Mouse (Mus musculus) lung, postnatal 0 days (tissue): ENCODE data around the gene Pcdh7. TPM values are rescaled to one million over a fixed set of nuclear protein-coding genes. Genes with fewer than 3 reads are reported as not detected.
A peak's percentile ranks its signal among the peaks of the same experiment; 100 is the strongest.

ENCODE experiments used
- ATAC-seq: fragments of 200-750 bp; cut with Nextera tagmentation; 2 replicates; pipeline ENCODE4 v1.8.0; 2017; ENCODE audit warnings: moderate library complexity
- DNase-seq: peaks from one replicate; pipeline ENCODE4 v3.0.0-alpha.2; 2016; ENCODE audit warnings: low spot score
- H3K27ac ChIP-seq: fragments of 300-500 bp; sonication (generic); 2 replicates; pipeline ENCODE4 v1.5.1; 2014; ENCODE audit warnings: antibody characterized with exemption, mild to moderate bottlenecking, low read length, mixed read lengths
- H3K27me3 ChIP-seq: fragments of 300-500 bp; sonication (generic); replicated peaks from 2 replicates; pipeline ENCODE4 v1.6.1; 2014; ENCODE audit warnings: low read length, mixed read lengths; ENCODE audit not compliant: insufficient read depth
- H3K36me3 ChIP-seq: fragments of 300-500 bp; sonication (generic); 2 replicates; pipeline ENCODE4 v1.6.1; 2014; ENCODE audit warnings: low read length, mixed read lengths; ENCODE audit not compliant: insufficient read depth
- H3K4me1 ChIP-seq: fragments of 300-500 bp; sonication (generic); 2 replicates; pipeline ENCODE4 v1.6.1; 2014; ENCODE audit warnings: antibody characterized with exemption, low read depth, low read length, mixed read lengths; ENCODE audit not compliant: insufficient read depth
- H3K4me2 ChIP-seq: fragments of 300-500 bp; sonication (generic); replicated peaks from 2 replicates; pipeline ENCODE4 v1.6.1; 2014; ENCODE audit warnings: low read depth, mild to moderate bottlenecking, low read length, moderate library complexity, mixed read lengths
- H3K4me3 ChIP-seq: fragments of 300-500 bp; sonication (generic); 2 replicates; pipeline ENCODE4 v1.5.1; 2014; ENCODE audit warnings: low read depth, low read length
- H3K9ac ChIP-seq: fragments of 300-500 bp; sonication (generic); replicated peaks from 2 replicates; pipeline ENCODE4 v1.6.1; 2014; ENCODE audit warnings: low read depth, mild to moderate bottlenecking
- H3K9me3 ChIP-seq: fragments of 300-500 bp; sonication (generic); 2 replicates; pipeline ENCODE4 v1.6.1; 2016; ENCODE audit warnings: low read length, mixed read lengths
- CTCF ChIP-seq: IDR thresholded peaks from 2 replicates; pipeline ENCODE4 v1.5.1; 2016; ENCODE audit warnings: antibody characterized with exemption, mild to moderate bottlenecking
- EP300 ChIP-seq: IDR thresholded peaks from 2 replicates; pipeline ENCODE4 v1.6.1; 2016; ENCODE audit warnings: antibody characterized with exemption, mild to moderate bottlenecking, control low read depth
- WGBS: fragments of 180-500 bp; shearing (Covaris S2); extraction: QIAGEN DNeasy Blood & Tissue Kit; methylation state at CpG from one replicate; pipeline ENCODE4 v1.1.7; 2014; 5-methylcytosine and 5-hydroxymethylcytosine counted together
- polyA plus RNA-seq: library from polyadenylated mRNA; unstranded; fragments of >200 nt; fragmentation: Nextera tagmentation; extraction: Ambion mirVana; gene quantifications from 2 replicates; pipeline ENCODE4 v1.2.1, GENCODE M21; 2015

Gene Pcdh7
- polyA plus RNA-seq, 1 experiment from 2014 or later: 1.2 TPM

DNA sequence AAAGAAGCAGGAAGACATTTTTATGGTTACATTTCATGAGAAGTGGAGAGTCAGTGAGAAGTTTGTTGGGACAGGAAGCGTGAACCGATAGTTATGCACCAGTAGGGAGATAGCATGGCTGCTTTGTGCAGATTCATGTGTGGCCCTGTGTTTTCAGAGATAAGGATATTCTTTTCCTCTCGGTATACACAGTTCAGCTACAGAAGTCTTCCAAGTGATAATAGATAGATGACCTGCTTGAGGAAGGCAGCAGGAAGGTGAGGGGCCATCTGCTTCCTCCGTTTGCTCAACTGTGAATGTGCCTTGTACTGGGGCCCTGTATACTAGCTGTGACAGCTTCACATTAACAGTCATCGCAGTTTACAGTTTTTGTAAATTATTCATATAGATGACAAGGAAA lies 64.2 kb downstream of the Pcdh7 start:
- no peaks in the 10 kb centered on the region for H3K4me1 ChIP-seq
- no peaks in the 10 kb centered on the region for H3K36me3 ChIP-seq
- no peaks in the 10 kb centered on the region for H3K9me3 ChIP-seq
- H3K27me3 ChIP-seq: no peaks in the 10 kb centered on the region
- 36% methylated on average over 5 of the region's 5 CpGs for WGBS
- H3K4me2 ChIP-seq: no peak overlapping the region
- H3K9ac ChIP-seq: no peak overlapping the region
- H3K4me3 ChIP-seq: no peak overlapping the region
- ATAC-seq (peak; percentile 58), DNase-seq (peak; percentile 16)
- TF ChIP-seq EP300 (0 out of 2 replicates have a peak, but pooled peaks have one; percentile 12), CTCF (no peak)
- H3K27ac ChIP-seq: no peak overlapping the region

DNA sequence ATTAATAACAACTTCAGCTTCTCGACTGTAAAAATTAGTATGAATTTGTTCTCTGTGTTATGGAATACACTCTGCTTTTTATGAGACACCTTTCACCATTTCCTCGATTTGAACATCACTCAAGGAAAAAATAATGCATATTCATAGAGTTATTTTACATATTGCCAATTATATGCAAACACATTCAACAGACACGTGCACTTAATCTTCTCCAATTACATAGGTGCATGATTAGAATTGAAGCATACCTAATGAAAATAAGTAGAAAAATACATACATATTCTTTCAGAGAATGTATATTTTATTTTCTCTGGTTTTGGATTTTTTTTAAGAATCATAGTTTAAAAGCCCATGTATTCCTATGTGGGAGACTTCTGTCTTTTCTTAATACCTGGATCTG lies 64.8 kb downstream of the Pcdh7 start:
- no peak overlapping the region for H3K27ac ChIP-seq
- no peak overlapping the region for H3K4me3 ChIP-seq
- no peak for DNase-seq
- H3K27me3 ChIP-seq: no peaks in the 10 kb centered on the region
- no peak for TF ChIP-seq EP300
- TF ChIP-seq CTCF: no peak
- H3K9me3 ChIP-seq: no peaks in the 10 kb centered on the region
- no peak for ATAC-seq
- no peaks in the 10 kb centered on the region for H3K4me1 ChIP-seq
- no peak overlapping the region for H3K4me2 ChIP-seq
- 55% methylated on average over 3 of the region's 3 CpGs for WGBS
- no peaks in the 10 kb centered on the region for H3K36me3 ChIP-seq
- H3K9ac ChIP-seq: no peak overlapping the region

DNA sequence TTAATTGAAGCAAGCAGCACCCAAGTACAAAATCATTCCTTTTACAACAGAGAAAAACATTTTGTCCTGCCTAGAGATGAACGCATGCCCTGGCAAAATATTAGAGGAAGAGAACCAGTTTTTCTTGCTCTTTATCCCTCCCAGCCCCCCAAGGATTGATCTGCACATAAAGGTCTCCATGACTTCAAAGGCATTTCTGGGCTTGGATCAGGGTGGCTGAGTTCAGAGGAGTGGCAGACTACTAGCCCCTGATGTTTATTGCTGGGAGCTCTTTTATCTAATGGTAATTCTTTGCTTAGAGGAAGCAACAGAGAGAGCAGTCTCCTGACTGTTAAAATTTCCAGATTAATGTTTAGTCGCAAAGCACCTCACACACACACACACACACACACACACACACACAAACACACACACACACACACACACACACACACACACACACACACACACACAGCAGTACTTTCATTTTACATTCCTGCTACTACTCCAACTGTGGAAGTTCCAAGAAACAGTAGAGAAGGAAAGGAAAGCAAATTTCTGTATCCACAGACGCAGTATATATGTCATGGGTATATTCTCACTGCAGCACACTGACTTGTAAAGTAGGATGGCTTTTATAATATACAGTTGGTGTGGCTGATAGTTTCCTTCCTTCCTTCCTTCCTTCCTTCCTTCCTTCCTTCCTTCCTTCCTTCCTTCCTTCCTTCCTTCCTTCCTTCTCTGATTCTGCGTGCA lies 71.2 kb downstream of the Pcdh7 start:
- TF ChIP-seq CTCF: no peak
- no peak for TF ChIP-seq EP300
- Histone ChIP-seq H3K4me3 (no peak overlapping the region), H3K9me3 (no peaks in the 10 kb centered on the region), H3K36me3 (no peaks in the 10 kb centered on the region), H3K4me2 (no peak overlapping the region), H3K27ac (no peak overlapping the region), H3K4me1 (no peaks in the 10 kb centered on the region), H3K9ac (no peak overlapping the region), H3K27me3 (no peaks in the 10 kb centered on the region)
- ATAC-seq (no peak), DNase-seq (no peak)
- WGBS: 56% methylated on average over 4 of the region's 4 CpGs

DNA sequence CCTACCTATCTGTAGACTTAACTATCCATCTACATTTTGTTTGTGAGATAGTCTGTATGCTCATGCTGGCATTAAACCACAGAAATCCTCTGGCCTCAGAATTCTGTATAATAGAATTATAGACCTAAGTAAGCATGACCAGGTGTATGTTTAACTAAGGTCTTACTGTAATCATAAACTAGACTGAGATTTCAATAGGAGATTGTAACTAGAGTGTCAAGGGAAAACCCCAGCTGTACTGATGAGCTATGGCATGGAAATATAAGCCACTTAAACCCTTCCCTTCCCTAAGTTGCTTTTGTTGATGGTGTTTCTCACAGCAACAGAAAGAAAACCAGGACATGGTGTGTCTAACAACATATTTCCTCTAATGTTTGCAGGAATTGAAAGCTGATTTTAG lies 78.6 kb downstream of the Pcdh7 start:
- no peak overlapping the region for H3K4me3 ChIP-seq
- ATAC-seq (no peak), DNase-seq (no peak)
- H3K4me1 ChIP-seq: no peaks in the 10 kb centered on the region
- H3K27me3 ChIP-seq: no peaks in the 10 kb centered on the region
- no peaks in the 10 kb centered on the region for H3K9me3 ChIP-seq
- TF ChIP-seq EP300 (no peak), CTCF (no peak)
- no peak overlapping the region for H3K4me2 ChIP-seq
- H3K9ac ChIP-seq: no peak overlapping the region
- H3K27ac ChIP-seq: no peak overlapping the region
- H3K36me3 ChIP-seq: no peaks in the 10 kb centered on the region

DNA sequence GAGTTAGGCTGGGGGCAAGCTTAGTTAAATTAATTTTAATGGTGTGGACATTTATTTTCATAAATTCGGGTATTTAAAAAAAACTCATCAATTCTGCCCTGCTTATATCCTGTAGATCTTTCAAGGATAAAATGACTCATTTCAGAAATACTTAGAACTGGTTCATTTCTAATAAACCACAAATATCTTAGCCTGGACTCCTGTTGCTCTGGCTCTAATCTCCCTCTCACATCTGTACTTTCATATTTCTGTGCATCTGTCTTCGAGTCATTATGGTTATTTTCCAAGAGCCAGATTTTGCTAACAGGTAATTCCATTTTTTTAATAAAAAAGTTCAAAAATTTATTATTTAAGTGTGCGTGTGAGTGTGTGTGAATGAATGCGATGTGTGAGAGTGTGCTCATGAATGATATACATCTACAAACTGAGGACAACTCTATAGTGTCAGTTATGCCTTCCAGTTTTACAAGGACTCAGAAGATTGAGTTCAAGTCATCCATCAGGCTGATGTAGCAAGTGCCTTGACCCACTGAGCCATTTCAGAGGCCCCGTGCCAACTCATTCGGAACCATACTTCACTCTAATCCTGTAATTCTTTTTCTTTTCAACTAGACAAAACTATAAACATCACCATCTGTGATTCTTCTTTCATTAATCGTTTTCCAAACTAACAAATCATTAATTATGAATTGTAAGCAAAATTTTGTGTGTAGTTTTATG lies 80.3 kb downstream of the Pcdh7 start:
- no peaks in the 10 kb centered on the region for H3K4me1 ChIP-seq
- H3K4me2 ChIP-seq: no peak overlapping the region
- no peaks in the 10 kb centered on the region for H3K9me3 ChIP-seq
- TF ChIP-seq EP300 (no peak), CTCF (no peak)
- no peak overlapping the region for H3K4me3 ChIP-seq
- no peaks in the 10 kb centered on the region for H3K27me3 ChIP-seq
- no peak overlapping the region for H3K9ac ChIP-seq
- no peaks in the 10 kb centered on the region for H3K36me3 ChIP-seq
- H3K27ac ChIP-seq: no peak overlapping the region
- 70% methylated on average over 7 of the region's 7 CpGs for WGBS
- DNase-seq (no peak), ATAC-seq (no peak)

DNA sequence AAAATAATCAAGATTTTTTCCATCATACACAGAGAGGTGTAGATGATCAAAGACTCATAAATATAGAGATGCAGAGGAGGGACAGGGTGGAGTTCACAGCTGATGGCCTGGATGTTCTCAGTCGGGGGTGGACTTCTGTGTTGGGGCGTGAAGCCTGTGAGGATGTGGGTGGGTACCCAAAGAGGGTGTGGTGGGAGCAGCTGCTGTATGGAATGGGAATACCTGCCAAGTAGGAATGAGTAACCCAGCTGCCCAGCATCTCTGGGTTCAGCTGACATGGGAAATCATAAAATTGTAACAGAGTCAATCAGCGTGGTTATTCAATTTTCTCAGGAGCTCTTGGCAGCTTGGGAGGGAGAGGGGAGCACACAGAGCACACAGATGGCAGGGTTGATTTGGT lies 85.3 kb downstream of the Pcdh7 start:
- TF ChIP-seq EP300: no peak
- no peak for TF ChIP-seq CTCF
- no peaks in the 10 kb centered on the region for H3K36me3 ChIP-seq
- H3K9me3 ChIP-seq: no peaks in the 10 kb centered on the region
- WGBS: 73% methylated on average over 3 of the region's 3 CpGs
- no peak overlapping the region for H3K9ac ChIP-seq
- DNase-seq (no peak), ATAC-seq (no peak)
- H3K27me3 ChIP-seq: no peaks in the 10 kb centered on the region
- H3K27ac ChIP-seq: no peak overlapping the region
- no peaks in the 10 kb centered on the region for H3K4me1 ChIP-seq
- H3K4me2 ChIP-seq: no peak overlapping the region
- H3K4me3 ChIP-seq: no peak overlapping the region
